Mouse (Mus musculus) gastrocnemius, postnatal 25 days (tissue): ENCODE measurements around the gene Bclaf1. TPM values are rescaled to one million over a fixed set of nuclear protein-coding genes. Genes with fewer than 3 reads are reported as not detected.

ENCODE experiments used
- DNase-seq: peaks from one replicate; pipeline ENCODE4 v3.0.0; 2022
- total RNA-seq, 2 experiments: library from RNA; stranded (reverse); gene quantifications; 1 replicate in 1 of 2; 2 replicates in 1 of 2; pipeline ENCODE4 v1.2.3; 2021

Bclaf1 gene
- total RNA-seq, 2 experiments from 2014 or later: 38.3 to 39.3 TPM

DNA sequence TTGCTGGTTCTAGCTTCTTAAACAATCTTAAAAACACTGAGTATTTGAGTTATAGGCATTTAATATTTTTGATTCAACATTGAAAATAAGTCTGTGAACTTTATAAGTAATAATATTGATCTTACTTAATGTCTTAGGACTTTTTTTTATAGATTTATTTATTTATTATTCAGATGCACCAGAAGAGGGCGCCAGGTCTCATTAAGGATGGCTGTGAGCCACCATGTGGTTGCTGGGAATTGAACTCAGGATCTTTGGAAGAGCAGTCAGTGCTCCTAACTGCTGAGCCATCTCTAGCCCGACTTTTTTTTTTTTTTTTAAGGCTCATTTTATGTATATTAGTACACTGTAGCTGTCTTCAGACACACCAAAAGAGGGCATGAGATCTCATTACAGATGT is 2.5 kb downstream of the Bclaf1 start:
- no peak for DNase-seq

DNA sequence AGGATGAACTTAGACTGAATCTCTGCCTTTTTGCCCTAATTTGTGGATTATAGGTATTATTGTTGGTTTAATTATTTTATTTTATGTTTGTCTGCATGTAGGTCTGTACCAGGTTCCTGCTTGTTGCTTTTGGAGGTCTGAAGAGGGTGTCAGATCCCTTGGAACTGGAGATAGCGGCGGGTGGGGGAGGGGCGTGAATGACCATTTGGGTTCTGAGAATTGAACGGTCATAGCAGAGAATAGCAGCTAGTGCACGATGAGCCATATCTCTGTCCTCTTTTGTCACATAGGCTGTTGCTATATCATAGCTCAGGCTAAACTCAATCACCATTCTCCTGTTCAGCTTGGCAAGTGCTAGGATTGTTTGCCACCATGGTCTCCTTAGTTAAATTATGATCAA is 5.2 kb downstream of the Bclaf1 start:
- no peak for DNase-seq

DNA sequence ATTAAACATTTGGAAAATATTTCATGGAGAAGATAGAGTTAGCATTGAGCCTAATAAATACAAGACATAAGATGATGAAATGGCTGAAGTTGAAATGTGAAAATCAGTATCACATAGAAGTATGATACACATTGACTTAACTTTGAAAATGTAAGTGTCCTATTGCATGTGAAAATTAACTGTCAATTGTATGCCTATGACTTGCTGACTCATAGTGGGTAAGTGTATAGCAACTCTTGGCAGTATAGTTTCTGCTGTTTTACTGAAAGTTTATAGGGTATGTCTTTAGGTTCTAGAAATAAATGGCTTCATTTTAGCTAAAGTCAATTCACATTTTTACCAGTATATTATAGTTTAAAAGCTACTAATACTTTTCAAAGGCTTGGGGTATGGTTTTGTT is 14.0 kb downstream of the Bclaf1 start:
- DNase-seq: no peak

DNA sequence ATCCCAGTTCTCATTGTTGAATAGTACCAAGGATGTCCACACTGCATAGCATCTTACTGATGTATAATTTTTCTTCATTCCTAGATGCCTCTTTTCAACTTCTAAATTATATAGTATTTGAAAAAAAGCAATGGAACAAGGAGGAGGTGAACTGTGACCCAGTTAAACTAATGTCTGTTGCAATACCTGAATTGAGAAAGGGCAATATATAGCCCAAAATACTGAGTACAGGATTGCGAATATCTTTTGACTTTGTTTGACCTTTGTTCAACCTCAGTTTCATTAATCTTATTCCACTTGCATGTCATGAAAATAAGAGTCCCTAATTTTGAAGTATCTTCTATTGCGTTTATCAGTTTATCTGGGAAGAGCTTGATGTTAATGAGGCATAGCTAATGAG is 19.0 kb downstream of the Bclaf1 start:
- DNase-seq: no peak

DNA sequence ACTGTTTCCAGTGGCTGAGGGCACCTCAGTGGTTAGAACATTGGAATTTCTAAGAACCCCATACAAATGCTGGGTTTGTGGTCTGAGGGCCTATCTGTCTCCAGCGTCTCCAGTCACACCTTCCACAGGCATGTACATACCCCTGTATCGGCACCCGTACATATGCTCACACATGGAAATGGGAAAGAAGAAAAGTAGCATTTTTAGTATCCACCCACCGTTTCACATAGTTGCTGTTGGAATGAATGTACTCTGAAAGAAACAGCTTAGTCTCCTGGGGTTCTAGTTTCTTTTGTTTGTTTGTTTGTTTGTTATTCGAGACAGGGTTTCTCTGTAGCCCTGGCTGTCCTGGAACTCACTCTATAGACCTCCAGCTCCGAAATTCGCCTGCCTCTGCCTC is 25.6 kb downstream of the Bclaf1 start:
- no peak for DNase-seq

DNA sequence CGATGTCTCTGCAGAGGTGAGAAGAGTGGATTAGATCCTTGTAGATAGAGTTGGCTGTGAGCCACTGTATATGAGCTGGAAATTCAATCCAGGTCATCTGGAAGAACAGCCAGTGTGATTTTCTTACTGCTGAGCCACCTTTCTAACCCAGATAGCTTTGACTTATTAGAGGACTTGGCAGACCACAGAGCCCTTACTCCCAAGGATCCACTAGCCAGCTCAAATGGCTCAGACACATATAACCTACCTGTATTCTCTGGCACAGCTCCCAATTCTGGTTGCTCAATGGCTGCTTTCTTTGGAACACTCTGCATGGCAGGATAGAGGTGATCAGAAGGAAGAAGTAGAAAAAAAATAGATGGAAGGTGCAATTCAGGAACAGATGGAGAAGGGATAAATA is 33.5 kb downstream of the Bclaf1 start:
- peak; percentile 10 for DNase-seq

DNA sequence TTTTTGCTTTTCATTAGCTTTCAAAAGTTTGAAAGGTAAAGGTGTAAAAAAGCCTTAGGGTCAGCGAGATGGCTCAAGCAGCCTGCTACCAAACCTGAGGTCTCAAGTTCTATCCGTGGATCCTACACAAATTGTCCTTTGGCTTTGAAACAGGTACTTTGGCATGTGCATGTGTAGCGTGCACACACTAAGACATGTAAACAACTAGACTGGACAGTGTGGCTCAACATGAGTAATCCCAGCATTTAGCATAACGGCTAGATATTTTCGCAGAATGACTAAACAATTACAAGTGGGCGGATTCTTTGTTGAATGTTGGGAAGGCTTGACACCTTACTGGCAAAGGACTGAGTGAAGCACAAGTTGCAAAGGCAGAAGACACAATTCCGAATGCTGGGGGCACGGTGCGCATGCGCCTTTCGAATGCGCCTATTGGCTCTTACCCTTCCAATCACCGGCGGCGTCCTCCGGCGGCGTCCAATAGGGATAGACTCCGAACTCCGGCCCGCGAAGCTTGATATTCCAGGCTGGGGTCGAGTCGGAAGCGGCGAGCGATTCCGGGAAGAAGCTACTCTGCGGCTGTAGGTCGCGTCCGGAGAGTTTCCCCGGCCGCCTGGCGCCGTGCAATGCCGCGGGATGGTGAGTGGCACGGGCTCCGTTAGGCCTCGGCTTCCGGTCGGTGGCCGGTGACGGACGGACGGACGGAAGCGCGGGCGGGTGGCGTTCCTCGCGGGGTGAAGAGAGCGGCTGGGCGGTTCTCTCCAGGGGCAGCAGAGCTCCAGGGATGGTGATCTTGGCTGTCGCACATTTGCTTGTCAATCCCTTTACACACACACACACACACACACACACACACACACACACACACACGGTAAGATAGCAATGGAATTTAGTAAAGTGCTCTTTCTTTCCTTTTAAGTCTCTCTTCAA is 35.3 kb downstream of the Bclaf1 start, which contains the start of gene Mtfr2:
Gene Mtfr2 (plus strand): TSS at position 486 of the 930 bp plus-strand sequence.
- DNase-seq: peak; percentile 88

DNA sequence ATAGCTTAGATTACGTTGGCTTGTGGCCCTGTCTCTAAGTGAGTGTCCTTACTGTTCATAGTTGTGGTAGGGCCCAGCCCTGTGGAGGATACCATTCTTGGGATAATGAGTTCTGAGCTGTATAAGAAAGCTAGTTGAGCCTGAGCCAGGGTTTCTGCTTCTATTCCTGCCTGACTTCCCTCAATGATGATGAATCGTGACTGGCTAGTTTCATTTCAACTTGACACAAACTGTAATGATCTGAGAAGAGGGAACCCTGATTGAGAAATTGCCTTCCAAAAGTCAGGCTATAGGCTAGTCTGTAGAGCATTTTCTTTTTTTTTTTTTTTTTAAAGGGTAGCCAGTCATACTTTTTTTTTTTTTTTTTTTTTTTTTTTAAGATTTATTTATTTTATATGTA is 36.6 kb downstream of the Bclaf1 start:
- no peak for DNase-seq

DNA sequence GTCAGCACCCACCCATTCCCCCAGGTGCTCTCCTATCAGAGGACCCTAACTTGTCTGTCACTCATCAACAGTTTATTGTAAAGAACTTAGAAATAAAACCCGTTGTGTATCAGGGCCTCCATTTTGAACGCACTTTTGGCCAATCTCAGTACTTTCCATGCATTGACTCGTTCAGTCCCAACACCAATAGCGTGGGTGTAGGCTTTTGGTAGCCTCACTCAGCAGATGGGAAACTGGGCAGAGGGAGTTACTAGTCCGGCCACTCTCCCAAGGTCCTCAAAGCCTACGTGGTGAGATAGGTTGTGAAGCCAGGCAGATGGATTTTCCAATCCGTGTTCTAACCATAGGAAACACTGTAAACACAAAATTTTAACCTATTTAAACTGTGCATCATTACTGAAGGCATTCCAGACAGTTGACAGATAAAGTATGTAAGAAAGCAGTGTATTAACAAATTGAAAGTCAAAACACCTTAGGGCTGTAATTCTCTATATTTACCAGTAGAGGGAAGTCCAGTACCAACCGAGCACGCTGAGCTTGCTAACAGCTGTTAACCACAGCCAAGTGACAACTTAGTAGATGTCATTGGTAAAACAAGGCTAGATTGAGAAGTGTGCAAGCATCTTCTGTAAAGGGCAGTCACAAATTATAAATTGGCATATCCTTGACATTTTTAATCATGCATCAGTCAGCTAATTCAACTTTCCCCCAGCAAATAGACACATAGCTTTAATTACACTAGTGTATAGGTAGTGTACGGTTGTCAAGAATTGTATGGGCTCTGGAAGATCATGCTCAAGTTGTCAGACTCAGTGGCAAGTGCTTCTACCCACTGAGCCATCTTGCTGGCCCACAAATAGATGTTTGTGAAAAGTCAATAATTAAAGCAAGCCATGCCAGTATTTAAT is 49.5 kb downstream of the Bclaf1 start:
- no peak for DNase-seq

DNA sequence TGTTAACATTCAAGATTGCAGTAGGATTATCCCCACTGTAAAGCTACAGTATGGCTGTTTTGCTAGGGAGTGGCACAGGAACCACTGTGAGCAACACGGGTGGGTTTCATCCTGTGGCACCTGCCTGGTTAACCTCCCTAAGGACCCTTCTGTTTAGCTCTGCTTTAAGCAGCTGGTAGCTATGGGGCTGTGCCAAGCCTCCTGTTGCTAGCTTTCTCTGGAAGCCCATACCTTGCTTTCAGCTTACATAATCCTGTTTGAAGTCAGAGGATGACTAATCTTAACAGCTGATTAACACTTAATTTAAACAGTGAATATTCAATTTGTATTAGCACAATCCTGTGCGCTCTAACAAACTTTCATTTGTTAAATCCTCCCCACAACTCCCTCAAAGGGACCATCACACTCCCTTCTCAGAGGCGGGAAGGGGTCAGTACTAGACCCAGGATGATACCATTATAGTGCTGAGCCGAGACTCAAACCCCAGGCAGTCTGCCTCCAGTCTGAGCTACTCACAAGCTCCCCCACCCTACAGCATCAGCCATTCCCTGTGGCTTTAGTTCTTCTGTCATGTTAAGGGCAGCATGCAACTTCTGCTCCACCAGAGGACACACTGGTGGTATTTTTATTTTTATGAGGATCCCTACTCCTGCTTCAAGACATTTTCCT is 50.3 kb downstream of the Bclaf1 start:
- DNase-seq: no peak

DNA sequence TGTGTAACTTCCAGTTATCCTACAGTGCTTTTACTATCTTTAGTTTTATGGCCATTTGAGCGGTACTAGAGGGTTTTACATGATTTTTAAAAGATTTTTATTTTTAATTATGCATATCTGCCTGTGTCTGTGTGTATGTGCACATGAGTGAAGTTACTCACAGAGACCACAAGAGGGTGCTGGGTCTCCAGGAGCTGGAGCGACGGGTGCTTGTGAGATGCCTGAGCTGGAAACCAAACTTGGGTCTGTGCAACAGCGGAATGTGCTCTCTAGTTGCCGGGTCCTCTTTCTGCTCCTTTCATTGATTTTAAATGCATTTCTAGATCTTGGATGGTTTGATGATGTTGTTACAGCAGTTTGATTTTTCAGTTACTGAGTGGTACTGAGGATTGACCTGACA is 59.8 kb downstream of the Bclaf1 start:
- no peak for DNase-seq

DNA sequence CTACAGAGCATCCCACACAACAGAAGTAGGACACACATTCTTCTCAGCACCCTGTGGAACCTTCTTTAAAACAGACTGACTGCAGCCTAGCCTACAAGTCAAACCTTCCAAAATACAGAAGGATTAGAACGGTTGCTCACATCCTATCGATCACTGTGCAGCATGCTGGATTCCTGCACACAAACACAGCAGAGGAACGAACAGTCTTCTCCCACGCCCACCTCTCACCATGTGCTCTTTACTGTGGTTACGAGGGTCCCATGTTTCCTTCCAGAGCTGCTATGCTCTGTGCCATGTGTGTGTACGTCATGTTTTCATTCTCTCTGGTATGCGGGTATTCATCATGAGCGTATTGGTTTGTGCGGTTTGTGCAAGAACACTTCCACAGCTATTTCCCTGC is 65.4 kb downstream of the Bclaf1 start:
- no peak for DNase-seq

DNA sequence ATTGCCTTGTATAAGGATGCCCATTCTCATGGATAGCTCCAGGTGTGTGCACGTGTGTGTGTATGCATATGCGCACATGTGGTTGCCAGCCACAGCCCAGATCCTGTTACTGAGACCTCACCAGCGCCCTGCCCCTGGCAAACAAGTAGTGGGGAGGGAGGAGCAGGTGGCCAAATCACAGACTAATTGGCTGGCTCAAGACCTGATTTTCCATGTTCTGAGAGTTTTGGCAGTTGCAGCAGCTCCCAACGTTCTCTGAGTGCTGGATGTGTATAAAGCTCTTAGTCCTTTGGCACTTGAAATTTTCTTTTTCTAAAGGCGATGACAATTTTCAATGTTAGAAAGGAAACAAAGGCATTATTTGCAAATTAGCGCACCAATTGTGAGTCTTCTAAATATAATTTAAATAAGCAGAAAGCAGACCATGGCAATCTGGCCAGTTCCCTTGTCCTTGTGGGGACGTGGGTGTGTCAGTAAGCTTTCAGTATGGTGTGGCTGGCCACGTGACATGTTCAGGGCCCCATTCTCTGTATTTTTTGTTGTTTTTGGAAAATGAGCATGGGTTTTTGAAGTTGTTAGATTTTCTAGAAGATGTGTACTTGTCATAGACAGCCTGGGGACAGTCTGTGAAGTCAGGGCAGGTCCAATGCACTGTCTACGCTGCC is 66.9 kb downstream of the Bclaf1 start:
- DNase-seq: peak; percentile 54

DNA sequence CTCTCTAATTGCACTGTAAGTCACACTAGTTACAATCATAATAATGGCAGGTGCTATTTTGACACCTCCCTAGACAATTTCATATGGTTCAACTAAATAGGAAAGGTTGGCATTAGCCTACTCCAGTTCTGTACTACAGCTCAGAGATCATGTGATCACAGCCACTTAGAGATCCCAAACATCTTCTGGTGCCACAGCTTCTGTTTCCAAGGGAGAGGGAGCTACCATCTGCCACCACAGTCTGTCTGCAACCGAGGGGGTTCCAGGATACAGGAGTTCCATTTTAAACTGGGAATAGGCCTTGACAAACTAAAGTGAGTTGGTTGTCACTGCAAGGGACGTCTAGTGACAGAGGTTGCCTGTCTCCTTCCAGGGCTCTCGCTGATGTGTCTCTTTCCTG is 68.5 kb downstream of the Bclaf1 start:
- no peak for DNase-seq

DNA sequence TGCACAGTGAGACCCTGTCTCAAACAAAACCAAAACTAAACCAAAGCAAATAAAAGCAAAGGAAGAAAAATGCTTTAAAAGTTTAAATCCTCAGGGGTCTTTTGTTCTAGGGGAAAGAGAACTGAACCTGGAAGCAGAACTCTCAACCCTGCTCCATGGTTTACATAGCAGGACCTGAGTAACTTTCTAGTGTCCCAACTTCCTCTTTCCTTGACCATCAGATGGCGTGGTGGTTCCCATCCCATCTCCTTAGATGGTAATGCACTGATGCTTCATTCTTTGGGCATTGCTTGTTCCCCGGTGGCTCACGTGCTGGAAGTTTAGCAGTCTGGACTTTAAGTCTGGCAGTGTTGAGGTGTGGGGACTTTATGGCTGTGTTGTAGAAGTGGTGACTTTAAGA is 69.1 kb downstream of the Bclaf1 start:
- DNase-seq: no peak

DNA sequence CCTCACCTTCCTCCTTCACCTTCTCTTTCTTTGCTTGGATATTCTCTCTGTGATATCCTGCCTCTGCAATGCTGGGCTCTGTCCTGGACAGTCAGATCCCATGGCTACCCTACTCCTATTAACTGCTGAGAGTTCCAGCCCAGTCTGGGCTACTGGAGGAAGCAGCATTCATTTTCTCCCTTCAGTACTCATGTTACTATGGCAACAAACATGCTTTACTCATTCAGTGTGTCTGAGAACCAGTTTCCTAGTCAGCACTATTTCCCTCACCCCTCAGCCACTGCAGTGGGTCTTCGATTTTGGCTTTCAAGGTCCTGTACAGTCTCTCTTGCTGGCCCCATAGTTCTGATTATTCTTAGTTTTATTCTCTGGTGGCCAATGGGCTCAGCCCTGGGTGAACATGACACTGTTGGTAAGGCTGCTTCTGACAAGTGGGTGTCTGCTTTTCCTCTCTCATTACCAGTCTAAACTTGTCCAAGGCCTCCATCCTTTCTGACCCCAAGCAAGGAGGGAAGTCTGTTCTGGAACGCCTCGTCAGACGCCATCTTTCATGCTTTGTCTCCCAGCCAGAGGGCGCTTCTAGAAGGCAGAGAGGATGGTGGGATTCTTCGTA is 70.6 kb downstream of the Bclaf1 start:
- no peak for DNase-seq

DNA sequence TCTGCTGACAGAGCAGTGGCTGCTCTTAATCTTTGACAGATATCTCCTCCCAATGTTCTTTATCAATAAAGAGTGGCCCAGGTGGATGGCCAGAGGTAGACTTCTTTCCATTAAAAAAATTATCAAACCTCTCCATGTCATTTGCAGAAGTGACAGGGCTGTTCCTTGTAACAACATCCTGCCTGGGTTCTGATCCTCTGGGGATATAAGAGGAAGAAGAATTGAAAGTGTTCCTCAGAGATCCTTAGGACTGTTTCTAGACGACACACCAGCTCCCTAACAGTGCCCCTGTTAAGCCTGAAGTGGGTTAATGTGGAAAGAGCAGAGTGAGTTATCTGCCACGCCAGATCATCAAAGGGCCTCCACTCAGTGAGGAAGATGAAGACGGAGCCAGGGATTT is 78.3 kb downstream of the Bclaf1 start:
- no peak for DNase-seq
